Mouse (Mus musculus): ENCODE results near the gene Siae. TPM values are rescaled to one million over a fixed set of nuclear protein-coding genes. Genes with fewer than 3 reads are reported as not detected.

Gene Siae
- 19.7 TPM for polyA plus RNA-seq (2015; fragmentation: Illumina TruSeq; extraction: RNeasy Lipid Tissue Mini Kit (QIAGEN cat#74804); ENCODE audit: low read depth, low replicate concordance)

DNA sequence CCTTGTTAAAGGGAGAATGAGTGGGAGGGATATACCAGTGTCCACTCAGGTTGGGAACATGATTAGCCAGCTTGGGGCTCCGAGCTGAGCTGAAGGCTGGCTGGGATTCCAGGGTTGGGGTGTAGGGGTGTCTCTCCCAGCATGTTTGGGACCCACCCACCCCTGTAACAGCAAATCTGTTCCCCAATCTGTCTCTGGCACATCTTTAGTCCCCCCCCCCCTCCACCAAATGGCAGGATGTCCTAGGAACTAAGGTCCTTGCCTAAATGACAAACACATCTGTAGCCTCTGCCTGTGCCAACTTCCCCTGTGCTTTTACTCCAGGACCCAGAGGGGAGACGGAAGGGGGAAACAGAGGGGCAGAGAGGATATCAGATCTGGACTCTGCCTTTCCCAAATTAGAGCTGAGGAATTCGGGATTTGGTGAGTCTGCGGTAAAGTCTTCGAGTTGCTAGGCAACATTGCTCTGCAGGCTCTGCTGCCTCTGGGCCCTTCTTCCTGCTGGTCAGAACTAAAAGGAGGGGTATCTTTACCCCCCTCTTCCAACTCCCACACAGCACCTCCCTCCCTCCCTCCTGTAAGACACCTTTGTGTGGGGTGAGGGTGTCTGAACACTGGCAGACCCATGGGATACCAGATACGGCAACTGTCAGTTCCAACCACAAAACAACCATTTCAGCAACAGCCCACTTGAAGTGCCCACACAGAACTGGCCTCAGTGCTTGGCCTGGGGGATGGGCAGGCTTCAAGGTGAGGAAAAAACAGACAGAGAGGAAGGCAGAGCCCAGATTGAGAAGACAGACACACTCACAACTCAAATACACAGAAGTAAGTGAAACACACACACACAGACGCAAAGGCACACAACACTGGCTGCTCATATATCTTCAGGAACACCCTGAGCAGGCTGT is at the start of gene Siae:
Siae (plus strand) TSS at position 861 of the 911 bp plus-strand sequence.

GRCm38 (mm10) chr9:37527396-37528224 is 27.9 kb upstream of the Siae start, which contains the start of gene Esam:
Gene Esam, plus strand, starts transcription at chr9:37528078.

GRCm38 (mm10) chr9:37539170-37540025 is 16.1 kb upstream of the Siae start, which contains the start of gene Vsig2:
Gene Vsig2, plus strand, starts transcription at chr9:37539255.

GRCm38 (mm10) chr9:37552536-37553293 is 2.8 kb upstream of the Siae start, which contains the start of gene Nrgn:
Gene Nrgn, minus strand, starts transcription at chr9:37552904.

DNA sequence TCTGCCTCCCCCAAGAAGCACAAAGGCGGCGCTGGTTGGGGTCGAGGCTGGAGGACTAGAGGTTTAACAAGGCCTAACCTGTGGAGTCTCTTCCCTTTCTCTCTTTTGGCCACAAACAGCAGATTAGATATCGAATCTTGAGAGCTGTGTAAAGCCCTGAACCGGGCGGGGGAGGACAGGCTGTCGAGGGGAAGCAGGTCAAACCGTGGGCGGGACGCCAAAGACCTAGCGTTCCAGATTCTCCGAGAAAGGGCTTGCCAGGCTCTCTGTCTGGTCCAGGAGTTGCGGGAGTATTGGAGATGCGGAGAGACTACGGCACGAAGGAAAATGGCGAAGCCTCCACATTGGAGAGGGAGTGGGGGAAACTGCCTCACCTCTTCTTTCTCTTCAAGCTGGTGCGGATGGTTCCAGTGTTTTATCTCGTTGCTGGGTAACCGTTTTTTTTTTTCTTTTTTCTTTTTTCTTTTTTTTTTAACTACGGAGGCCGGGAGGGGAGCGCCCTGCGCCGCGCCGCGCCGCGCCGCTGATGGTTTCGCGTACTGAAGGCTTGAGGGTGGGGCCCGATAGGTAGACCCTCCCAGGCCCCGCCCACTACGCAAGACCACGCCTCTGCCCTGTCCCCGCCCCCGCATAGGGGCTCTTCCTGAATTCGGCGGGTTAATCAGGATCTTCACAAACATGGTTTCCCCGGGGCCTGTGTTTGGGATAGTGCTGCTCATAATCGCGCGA is 57.8 kb downstream of the Siae start, which contains the start of gene Spa17:
Spa17 (minus strand) TSS at position 541 of the 729 bp plus-strand sequence.

DNA sequence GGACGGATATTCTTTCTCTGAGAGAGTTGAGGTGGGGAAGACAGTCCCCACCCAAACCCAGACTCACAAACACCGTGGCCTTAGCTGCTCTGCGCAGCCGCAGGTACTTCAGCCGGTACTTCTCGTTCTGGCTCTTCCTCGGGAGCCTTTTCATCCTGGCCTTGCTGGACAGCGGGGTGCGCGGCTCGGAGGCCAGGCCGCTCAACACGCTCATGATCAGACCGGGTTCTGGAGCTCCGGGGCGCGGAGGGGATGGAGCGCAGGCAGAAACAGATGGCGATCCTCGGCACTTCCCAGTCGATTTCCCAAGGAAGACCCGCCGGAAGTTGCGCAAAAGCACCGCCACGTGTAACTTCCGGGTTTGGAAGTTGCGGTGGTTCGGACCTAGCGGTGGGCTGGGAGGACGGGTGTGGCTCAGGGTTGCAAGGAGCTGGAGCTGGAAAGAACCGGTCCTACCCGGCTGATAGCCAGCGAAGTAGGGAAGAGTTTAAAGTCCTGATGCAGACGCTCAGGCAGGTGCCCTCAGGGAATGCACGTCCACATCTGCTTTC is 101.5 kb downstream of the Siae start, which contains the start of gene Tbrg1:
Tbrg1 (minus strand) TSS at position 382 of the 551 bp plus-strand sequence.

DNA sequence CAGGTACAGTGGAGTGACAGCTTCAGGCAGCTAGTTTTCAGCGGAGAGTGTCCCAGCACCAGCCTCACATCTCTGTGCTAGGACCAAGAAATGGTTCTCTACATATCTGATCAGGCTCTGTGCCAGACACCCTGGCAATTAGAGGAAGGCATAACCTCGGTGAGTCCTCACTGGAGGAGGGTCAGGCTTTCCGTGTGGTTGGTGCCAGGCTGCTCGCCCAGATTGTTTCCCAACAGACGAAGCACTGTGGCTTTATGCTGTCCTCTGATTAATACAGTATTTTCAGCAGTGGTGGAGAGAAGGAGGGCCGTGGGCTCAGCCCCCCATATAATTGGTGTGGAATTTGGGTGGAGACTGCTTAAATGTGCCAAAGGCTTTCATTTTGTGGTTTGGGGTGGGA is 113.6 kb downstream of the Siae start, which contains the start of gene Panx3:
Panx3 (minus strand) TSS at position 121 of the 400 bp plus-strand sequence.

Other genes with a start within 250 kb of the Siae start
- gene Ccdc15, start 207.3 kb upstream of the Siae start, polyA plus RNA-seq (2015; fragmentation: Illumina TruSeq; extraction: RNeasy Lipid Tissue Mini Kit (QIAGEN cat#74804); ENCODE audit: low read depth, low replicate concordance) = 1.9 TPM
- gene Hepacam, start 188.3 kb upstream of the Siae start, polyA plus RNA-seq (2015; fragmentation: Illumina TruSeq; extraction: RNeasy Lipid Tissue Mini Kit (QIAGEN cat#74804); ENCODE audit: low read depth, low replicate concordance) = 63.0 TPM
- gene Robo4, start 153.8 kb upstream of the Siae start, polyA plus RNA-seq (2015; fragmentation: Illumina TruSeq; extraction: RNeasy Lipid Tissue Mini Kit (QIAGEN cat#74804); ENCODE audit: low read depth, low replicate concordance) = 3.5 TPM
- gene Robo3, start 122.5 kb upstream of the Siae start, polyA plus RNA-seq (2015; fragmentation: Illumina TruSeq; extraction: RNeasy Lipid Tissue Mini Kit (QIAGEN cat#74804); ENCODE audit: low read depth, low replicate concordance) = 18.1 TPM
- gene Msantd2, start 66.4 kb upstream of the Siae start, polyA plus RNA-seq (2015; fragmentation: Illumina TruSeq; extraction: RNeasy Lipid Tissue Mini Kit (QIAGEN cat#74804); ENCODE audit: low read depth, low replicate concordance) = 22.5 TPM
- gene Esam, start 27.6 kb upstream of the Siae start, polyA plus RNA-seq (2015; fragmentation: Illumina TruSeq; extraction: RNeasy Lipid Tissue Mini Kit (QIAGEN cat#74804); ENCODE audit: low read depth, low replicate concordance) = 23.7 TPM
- gene Vsig2, start 16.4 kb upstream of the Siae start, polyA plus RNA-seq (2015; fragmentation: Illumina TruSeq; extraction: RNeasy Lipid Tissue Mini Kit (QIAGEN cat#74804); ENCODE audit: low read depth, low replicate concordance) = 5.3 TPM
- gene Nrgn, start 2.8 kb upstream of the Siae start, polyA plus RNA-seq (2015; fragmentation: Illumina TruSeq; extraction: RNeasy Lipid Tissue Mini Kit (QIAGEN cat#74804); ENCODE audit: low read depth, low replicate concordance) = 1,626 TPM
- 9.7 TPM for gene Spa17, start 58.0 kb downstream of the Siae start, polyA plus RNA-seq (2015; fragmentation: Illumina TruSeq; extraction: RNeasy Lipid Tissue Mini Kit (QIAGEN cat#74804); ENCODE audit: low read depth, low replicate concordance)
- gene Tbrg1, start 101.6 kb downstream of the Siae start, polyA plus RNA-seq (2015; fragmentation: Illumina TruSeq; extraction: RNeasy Lipid Tissue Mini Kit (QIAGEN cat#74804); ENCODE audit: low read depth, low replicate concordance) = 69.8 TPM
- not detected for gene Panx3, start 113.5 kb downstream of the Siae start, polyA plus RNA-seq (2015; fragmentation: Illumina TruSeq; extraction: RNeasy Lipid Tissue Mini Kit (QIAGEN cat#74804); ENCODE audit: low read depth, low replicate concordance)
- gene Olfr160, start 160.6 kb downstream of the Siae start, polyA plus RNA-seq (2015; fragmentation: Illumina TruSeq; extraction: RNeasy Lipid Tissue Mini Kit (QIAGEN cat#74804); ENCODE audit: low read depth, low replicate concordance) = not detected
- gene Olfr874, start 189.4 kb downstream of the Siae start, polyA plus RNA-seq (2015; fragmentation: Illumina TruSeq; extraction: RNeasy Lipid Tissue Mini Kit (QIAGEN cat#74804); ENCODE audit: low read depth, low replicate concordance) = not detected
- not detected for gene Olfr875, start 216.2 kb downstream of the Siae start, polyA plus RNA-seq (2015; fragmentation: Illumina TruSeq; extraction: RNeasy Lipid Tissue Mini Kit (QIAGEN cat#74804); ENCODE audit: low read depth, low replicate concordance)
- not detected for gene Olfr876, start 247.3 kb downstream of the Siae start, polyA plus RNA-seq (2015; fragmentation: Illumina TruSeq; extraction: RNeasy Lipid Tissue Mini Kit (QIAGEN cat#74804); ENCODE audit: low read depth, low replicate concordance)

All from brain, adult 10 weeks (tissue).